Mouse (Mus musculus): Measurements from ENCODE around the gene Fam114a2.

DNA sequence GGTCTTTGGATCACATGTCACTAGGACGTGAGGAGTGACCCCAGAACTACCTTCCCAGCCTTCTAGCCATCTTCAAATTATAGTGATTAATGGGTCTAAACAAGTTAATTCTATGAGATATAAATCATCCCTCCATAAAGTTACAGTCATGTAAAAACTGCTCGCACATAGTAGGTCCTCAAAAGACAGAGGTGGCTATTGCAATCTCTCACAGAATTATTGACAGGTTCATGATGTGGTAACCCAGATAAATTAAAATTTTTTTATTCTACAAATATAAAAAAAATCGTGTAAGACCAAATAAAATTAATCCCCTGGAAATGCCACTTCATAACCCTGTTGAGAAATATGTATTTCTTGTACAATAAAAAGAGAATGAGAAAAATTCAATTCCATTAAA is 52.6 kb downstream of the Fam114a2 start:
- no peak for TF ChIP-seq CTCF (IDR thresholded peaks at IDR 0.05; ENCODE audit: extremely low read depth, insufficient read depth, insufficient read length, insufficient replicate concordance)
- TF ChIP-seq POLR2A (IDR thresholded peaks at IDR 0.05; ENCODE audit: low read depth, low read length) = no peak
